Mouse (Mus musculus) liver, embryonic 14.5 days (tissue): ENCODE data around the gene Lnp1.

Experiments used
- CTCF ChIP-seq: IDR thresholded peaks from 2 replicates; pipeline ENCODE4 v1.5.1; 2016; ENCODE audit warnings: antibody characterized with exemption, low read depth, control low read depth
- EP300 ChIP-seq: IDR thresholded peaks from 2 replicates; pipeline ENCODE4 v1.6.1; 2016; ENCODE audit warnings: antibody characterized with exemption, low read depth

- TF ChIP-seq CTCF (no peak), EP300 (no peak)
Observed at GRCm38 (mm10) chr16:56928023-56928422, at the start of gene Lnp1.
